Mouse (Mus musculus) testis, adult 2 months (tissue): ENCODE data around the gene Vps35l. TPM values are rescaled to one million over a fixed set of nuclear protein-coding genes. Genes with fewer than 3 reads are reported as not detected.
A peak's percentile ranks its signal among the peaks of the same experiment; 100 is the strongest.

ENCODE experiments used
- H3K27ac ChIP-seq: fragments of 200-500 bp; 2 replicates; pipeline ENCODE4 v1.5.1; 2012; ENCODE audit warnings: low read depth, low read length; ENCODE audit not compliant: control insufficient read depth, insufficient read depth
- H3K27me3 ChIP-seq: fragments of 200-500 bp; 2 replicates; pipeline ENCODE4 v1.6.1; 2012; ENCODE audit warnings: mild to moderate bottlenecking, low read length, moderate library complexity; ENCODE audit not compliant: control insufficient read depth, insufficient read depth
- H3K36me3 ChIP-seq: fragments of 200-500 bp; 2 replicates; pipeline ENCODE4 v1.6.1; 2012; ENCODE audit warnings: mild to moderate bottlenecking, low read length; ENCODE audit not compliant: control insufficient read depth, insufficient read depth
- H3K4me1 ChIP-seq: fragments of 200-500 bp; 2 replicates; pipeline ENCODE4 v1.6.1; 2012; ENCODE audit warnings: low read length; ENCODE audit not compliant: control insufficient read depth, insufficient read depth
- H3K4me3 ChIP-seq: fragments of 200-500 bp; 2 replicates; pipeline ENCODE4 v1.5.1; 2012; ENCODE audit warnings: low read depth, mild to moderate bottlenecking, low read length, moderate library complexity, mixed read lengths; ENCODE audit not compliant: control insufficient read depth
- CTCF ChIP-seq: fragments of 200-500 bp; IDR thresholded peaks from 2 replicates; pipeline ENCODE4 v1.5.1; 2012; ENCODE audit warnings: low read depth, mild to moderate bottlenecking, inconsistent platforms, low read length, moderate library complexity; ENCODE audit not compliant: control insufficient read depth, insufficient read depth, insufficient replicate concordance
- POLR2A ChIP-seq: fragments of 200-500 bp; IDR thresholded peaks from 2 replicates; pipeline ENCODE4 v1.6.1; 2012; ENCODE audit warnings: low read depth, mild to moderate bottlenecking, inconsistent platforms, low read length, moderate library complexity; ENCODE audit not compliant: control insufficient read depth
- polyA plus RNA-seq: library from polyadenylated mRNA; depleted of rRNA; stranded (reverse); fragments of >200 nt; gene quantifications from 2 replicates; pipeline ENCODE4 v1.2.3, GENCODE M21; 2012

Gene Vps35l
- polyA plus RNA-seq, 1 experiment, result 29.5 TPM

DNA sequence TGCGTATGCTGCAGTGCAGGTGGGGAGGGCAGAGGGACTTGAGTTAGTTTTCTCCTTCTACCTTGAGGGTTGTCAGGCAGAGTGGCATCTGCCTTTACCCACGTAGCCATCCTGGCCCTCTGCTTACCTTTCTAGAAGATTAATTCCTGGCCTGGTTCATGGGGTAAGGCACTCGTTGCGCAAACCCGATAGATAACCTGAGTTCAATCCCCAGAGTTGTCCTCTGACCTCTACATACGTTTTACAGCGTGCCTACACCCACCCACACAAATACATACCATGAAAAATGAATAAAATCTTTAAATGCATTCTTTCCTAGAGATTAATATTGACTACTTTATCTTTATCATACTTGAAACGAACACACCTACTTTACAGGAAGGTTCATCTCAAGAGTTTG is 63.4 kb downstream of the Vps35l start:
- TF ChIP-seq CTCF (no peak), POLR2A (no peak)
- no peaks in the 10 kb centered on the region for H3K4me1 ChIP-seq
- H3K36me3 ChIP-seq, result no peaks in the 10 kb centered on the region; the same call in 1 of the 2 replicates
- H3K4me3 ChIP-seq, result no peak overlapping the region
- no peak overlapping the region for H3K27ac ChIP-seq
- no peaks in the 10 kb centered on the region for H3K27me3 ChIP-seq

DNA sequence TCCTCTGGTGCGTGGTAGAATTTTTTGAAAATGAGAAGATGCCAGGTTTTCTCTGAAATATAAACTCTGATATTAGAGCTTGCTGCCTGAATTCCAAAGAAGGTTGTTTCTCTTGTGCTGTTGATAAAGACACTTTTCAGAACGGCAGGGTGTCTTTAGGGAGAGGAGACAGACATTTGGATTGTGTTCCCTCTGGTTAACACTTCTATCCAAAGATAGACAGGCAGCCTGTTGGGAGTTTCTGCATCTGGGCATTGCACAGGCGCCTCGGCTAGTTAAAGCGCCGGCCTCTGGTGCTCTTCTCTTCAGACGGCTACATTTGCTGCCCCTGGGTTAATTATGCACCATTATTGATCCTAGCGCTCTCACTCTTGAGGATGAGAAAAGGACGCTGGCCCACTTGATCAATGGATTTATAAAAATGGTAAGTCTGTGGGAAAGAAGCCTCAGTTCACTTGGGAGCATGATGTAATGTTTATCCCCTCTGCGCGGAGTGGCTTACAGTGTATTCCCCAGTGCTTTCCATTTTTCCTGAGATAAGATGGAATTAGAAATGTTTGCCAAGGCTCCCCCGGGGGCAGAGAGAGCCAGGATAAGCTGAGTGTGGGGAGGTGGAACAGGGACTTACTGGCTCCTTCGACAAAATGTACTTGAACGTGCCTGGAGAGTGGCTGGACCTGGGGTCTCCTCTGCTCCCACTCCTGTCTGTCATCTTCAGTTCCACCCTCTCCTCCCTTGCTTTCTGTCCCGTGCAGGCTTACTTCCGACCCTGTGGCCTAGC is 66.8 kb downstream of the Vps35l start:
- Histone ChIP-seq H3K27ac (peak overlapping the region; percentile 74), H3K27me3 (no peaks in the 10 kb centered on the region)

GRCm38 (mm10) chr7:118807899-118808298 is 67.9 kb downstream of the Vps35l start:
- no peaks in the 10 kb centered on the region for H3K36me3 ChIP-seq
- H3K4me1 ChIP-seq, result no peaks in the 10 kb centered on the region
- no peak overlapping the region for H3K27ac ChIP-seq
- TF ChIP-seq CTCF, result no peak
- no peak for TF ChIP-seq POLR2A
- H3K27me3 ChIP-seq, result no peaks in the 10 kb centered on the region
- no peak overlapping the region for H3K4me3 ChIP-seq

More for the DNA sequence above, 66.8 kb downstream of the Vps35l start:
- Histone ChIP-seq H3K36me3 (no peaks in the 10 kb centered on the region), H3K4me3 (no peak overlapping the region), H3K4me1 (no peaks in the 10 kb centered on the region)
- TF ChIP-seq CTCF (no peak), POLR2A (no peak)

- TF ChIP-seq CTCF (no peak), POLR2A (no peak)
- Histone ChIP-seq H3K4me3 (no peak overlapping the region), H3K27me3 (no peaks in the 10 kb centered on the region), H3K27ac (no peak overlapping the region), H3K36me3 (no peaks in the 10 kb centered on the region; the same call in 1 of the 2 replicates), H3K4me1 (no peaks in the 10 kb centered on the region)
Observed at GRCm38 (mm10) chr7:118811407-118812106, 71.5 kb downstream of the Vps35l start.

GRCm38 (mm10) chr7:118813592-118813991 is 73.6 kb downstream of the Vps35l start:
- TF ChIP-seq CTCF (no peak), POLR2A (no peak)
- H3K4me3 ChIP-seq, result no peak overlapping the region
- no peaks in the 10 kb centered on the region for H3K4me1 ChIP-seq
- H3K27me3 ChIP-seq, result no peaks in the 10 kb centered on the region
- no peaks in the 10 kb centered on the region; the same call in 1 of the 2 replicates for H3K36me3 ChIP-seq
- H3K27ac ChIP-seq, result no peak overlapping the region

GRCm38 (mm10) chr7:118816275-118816674 is 76.2 kb downstream of the Vps35l start:
- H3K27me3 ChIP-seq, result no peaks in the 10 kb centered on the region
- H3K4me1 ChIP-seq, result no peaks in the 10 kb centered on the region
- H3K36me3 ChIP-seq, result no peaks in the 10 kb centered on the region; the same call in 1 of the 2 replicates
- H3K4me3 ChIP-seq, result no peak overlapping the region
- TF ChIP-seq POLR2A (no peak), CTCF (no peak)
- H3K27ac ChIP-seq, result no peak overlapping the region

- no peaks in the 10 kb centered on the region; the same call in 1 of the 2 replicates for H3K36me3 ChIP-seq
- H3K4me3 ChIP-seq, result no peak overlapping the region
- H3K27ac ChIP-seq, result no peak overlapping the region
- no peaks in the 10 kb centered on the region for H3K4me1 ChIP-seq
- TF ChIP-seq POLR2A (no peak), CTCF (no peak)
- no peaks in the 10 kb centered on the region for H3K27me3 ChIP-seq
Observed at GRCm38 (mm10) chr7:118817741-118818140, 77.7 kb downstream of the Vps35l start.
